Mouse (Mus musculus) hindbrain, embryonic 13.5 days (tissue): ENCODE measurements around the gene Krtap1-4. TPM values are rescaled to one million over a fixed set of nuclear protein-coding genes. Genes with fewer than 3 reads are reported as not detected.
A peak's percentile ranks its signal among the peaks of the same experiment; 100 is the strongest.

Source experiments
- ATAC-seq: fragments of 200-750 bp; cut with Nextera tagmentation; 2 replicates; pipeline ENCODE4 v1.8.0; 2017; ENCODE audit warnings: moderate TSS enrichment; ENCODE audit not compliant: low FRiP score
- H3K27ac ChIP-seq: fragments of 300-500 bp; sonication (generic); 2 replicates; pipeline ENCODE4 v1.5.1; 2015; ENCODE audit warnings: inconsistent platforms, mild to moderate bottlenecking, moderate library complexity
- H3K27me3 ChIP-seq: fragments of 300-500 bp; sonication (generic); 2 replicates; pipeline ENCODE4 v1.6.1; 2015; ENCODE audit warnings: mild to moderate bottlenecking, inconsistent platforms
- H3K36me3 ChIP-seq: fragments of 300-500 bp; sonication (generic); 2 replicates; pipeline ENCODE4 v1.6.1; 2015; ENCODE audit warnings: mild to moderate bottlenecking, inconsistent platforms
- H3K4me1 ChIP-seq: fragments of 300-500 bp; sonication (generic); replicated peaks from 2 replicates; pipeline ENCODE4 v1.6.1; 2015; ENCODE audit warnings: inconsistent platforms
- H3K4me2 ChIP-seq: fragments of 300-500 bp; sonication (generic); 2 replicates; pipeline ENCODE4 v1.6.1; 2015; ENCODE audit warnings: inconsistent platforms, mild to moderate bottlenecking, moderate library complexity
- H3K4me3 ChIP-seq: fragments of 300-500 bp; sonication (generic); 2 replicates; pipeline ENCODE4 v1.5.1; 2015; ENCODE audit warnings: mild to moderate bottlenecking, inconsistent platforms
- H3K9ac ChIP-seq: fragments of 300-500 bp; sonication (generic); 2 replicates; pipeline ENCODE4 v1.6.1; 2015; ENCODE audit warnings: mild to moderate bottlenecking, inconsistent platforms
- H3K9me3 ChIP-seq: fragments of 300-500 bp; sonication (generic); 2 replicates; pipeline ENCODE4 v1.6.1; 2016; ENCODE audit warnings: inconsistent platforms
- WGBS: fragments of 180-500 bp; shearing (Covaris S2); methylation state at CpG from one replicate; pipeline ENCODE4 v1.1.7; 2015; 5-methylcytosine and 5-hydroxymethylcytosine counted together
- polyA plus RNA-seq: library from polyadenylated mRNA; unstranded; fragments of >200 nt; fragmentation: Nextera tagmentation; extraction: Ambion mirVana; gene quantifications from 2 replicates; pipeline ENCODE4 v1.2.1, GENCODE M21; 2015

The Krtap1-4 gene
- polyA plus RNA-seq, 1 experiment from 2014 or later: not detected

DNA sequence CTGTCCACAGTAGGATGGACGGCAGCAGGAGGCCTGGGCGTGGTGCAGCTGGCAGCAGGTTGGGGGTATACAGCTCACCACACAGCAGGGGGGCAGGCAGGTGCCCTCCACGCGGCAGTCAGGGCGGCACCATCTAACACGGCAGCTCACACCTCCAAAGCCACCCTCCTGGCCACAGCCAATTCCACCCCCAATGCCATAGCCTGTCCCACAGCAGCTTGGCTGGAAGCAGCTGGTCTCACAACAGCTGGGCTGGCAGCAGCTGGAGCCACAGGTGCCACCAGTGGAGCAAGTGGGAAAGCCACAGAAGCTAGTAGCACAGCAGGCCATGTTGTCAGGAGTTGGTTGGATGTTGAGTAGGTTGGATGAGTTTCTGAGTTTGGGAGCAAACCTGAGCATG, 2.8 kb downstream of the Krtap1-4 start, which contains the start of gene Krtap1-5:
Krtap1-5 (minus strand) TSS at position 381 of the 400 bp plus-strand sequence.
- ATAC-seq: no peak
- no peaks in the 10 kb centered on the region for H3K4me1 ChIP-seq
- 85% methylated on average over 6 of the region's 6 CpGs for WGBS
- no peak within 1 kb of the TSS for H3K4me3 ChIP-seq
- H3K9me3 ChIP-seq: no peaks in the 10 kb centered on the region
- H3K9ac ChIP-seq: no peak within 1 kb of the TSS
- no peaks in the 10 kb centered on the region for H3K36me3 ChIP-seq
- H3K27ac ChIP-seq: no peak within 1 kb of the TSS
- H3K27me3 ChIP-seq: no peaks in the 10 kb centered on the region
- H3K4me2 ChIP-seq: no peak within 1 kb of the TSS

DNA sequence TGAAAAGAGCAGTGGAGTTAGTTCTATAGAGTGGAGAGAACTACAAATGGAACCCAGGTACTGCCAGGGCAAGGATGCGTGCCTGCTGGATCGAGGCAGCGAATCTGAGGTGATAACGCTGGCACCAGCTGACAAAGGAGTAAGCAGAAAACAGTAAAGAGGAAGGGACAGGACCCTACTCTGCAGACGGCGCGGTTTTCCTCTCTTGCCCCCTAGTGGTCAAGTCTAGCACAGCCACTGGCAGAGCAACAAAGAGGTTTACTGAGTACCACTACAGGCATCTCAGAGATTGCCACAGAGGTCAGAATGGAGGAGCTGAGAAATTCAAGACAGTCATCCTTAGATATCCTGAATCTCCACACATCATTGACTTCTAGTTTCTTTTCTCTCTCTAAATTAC, 9.3 kb downstream of the Krtap1-4 start:
- no peak overlapping the region for H3K27ac ChIP-seq
- ATAC-seq: no peak
- H3K9me3 ChIP-seq: no peaks in the 10 kb centered on the region
- no peak overlapping the region; the same call in 1 of the 2 replicates for H3K9ac ChIP-seq
- H3K4me3 ChIP-seq: no peak overlapping the region
- peak overlapping the region; percentile 45 for H3K4me2 ChIP-seq
- H3K4me1 ChIP-seq: 0 out of 2 replicates have a peak, but pooled peaks cover 2% of the 10 kb centered on the region
- WGBS: 6% methylated on average over 7 of the region's 7 CpGs
- no peaks in the 10 kb centered on the region for H3K27me3 ChIP-seq
- H3K36me3 ChIP-seq: no peaks in the 10 kb centered on the region

DNA sequence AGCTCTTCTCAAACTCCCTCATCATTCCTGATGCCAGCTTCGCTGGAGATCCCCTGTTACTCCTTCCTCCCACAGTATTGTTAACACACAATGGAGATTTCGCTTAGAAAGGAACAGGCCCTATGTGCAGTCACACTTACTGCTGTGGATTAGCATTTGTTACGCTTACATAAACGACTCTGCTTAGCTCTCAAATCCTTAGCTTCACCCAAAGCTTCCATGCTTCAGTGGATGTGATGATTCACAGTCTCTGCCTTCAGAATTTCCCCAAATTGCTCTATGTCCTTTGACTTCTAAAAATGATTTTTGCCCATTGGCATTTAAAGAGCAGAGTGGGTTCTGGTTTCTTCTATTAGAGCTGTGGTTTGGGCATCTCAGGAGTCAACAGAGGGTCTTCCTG, 10.3 kb downstream of the Krtap1-4 start:
- Histone ChIP-seq H3K4me3 (no peak overlapping the region), H3K4me1 (0 out of 2 replicates have a peak, but pooled peaks cover 2% of the 10 kb centered on the region), H3K27ac (no peak overlapping the region), H3K36me3 (no peaks in the 10 kb centered on the region), H3K27me3 (no peaks in the 10 kb centered on the region), H3K9ac (no peak overlapping the region), H3K4me2 (no peak overlapping the region), H3K9me3 (no peaks in the 10 kb centered on the region)
- no peak for ATAC-seq
- 41% methylated on average over 4 of the region's 4 CpGs for WGBS

DNA sequence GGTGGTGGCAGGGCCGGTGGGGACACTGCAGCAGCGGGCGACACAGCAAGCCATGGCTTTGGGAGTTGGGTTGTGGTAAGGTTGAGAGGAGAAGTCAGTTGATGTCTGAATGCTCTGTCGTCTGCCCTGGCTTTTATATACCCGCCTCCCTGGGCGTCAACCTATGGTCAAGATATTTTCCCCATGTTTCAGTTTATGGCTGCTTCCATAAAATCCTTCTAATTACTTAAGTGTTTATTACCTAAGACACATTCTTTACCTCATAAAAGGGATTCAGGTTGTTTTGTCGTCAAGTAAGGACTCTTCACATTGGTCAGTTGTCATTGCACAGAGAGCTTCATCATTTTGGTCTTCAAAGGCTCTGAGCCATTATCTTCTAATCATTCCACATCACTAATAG, 16.9 kb downstream of the Krtap1-4 start, which contains the start of gene Krtap3-1:
Krtap3-1 (minus strand) TSS at position 101 of the 400 bp plus-strand sequence.
- H3K4me1 ChIP-seq: no peaks in the 10 kb centered on the region
- H3K4me2 ChIP-seq: no peak within 1 kb of the TSS
- H3K27me3 ChIP-seq: no peaks in the 10 kb centered on the region
- no peaks in the 10 kb centered on the region for H3K36me3 ChIP-seq
- 94% methylated on average over 7 of the region's 7 CpGs for WGBS
- H3K9ac ChIP-seq: no peak within 1 kb of the TSS
- no peak for ATAC-seq
- H3K9me3 ChIP-seq: no peaks in the 10 kb centered on the region
- H3K27ac ChIP-seq: no peak within 1 kb of the TSS
- no peak within 1 kb of the TSS for H3K4me3 ChIP-seq

DNA sequence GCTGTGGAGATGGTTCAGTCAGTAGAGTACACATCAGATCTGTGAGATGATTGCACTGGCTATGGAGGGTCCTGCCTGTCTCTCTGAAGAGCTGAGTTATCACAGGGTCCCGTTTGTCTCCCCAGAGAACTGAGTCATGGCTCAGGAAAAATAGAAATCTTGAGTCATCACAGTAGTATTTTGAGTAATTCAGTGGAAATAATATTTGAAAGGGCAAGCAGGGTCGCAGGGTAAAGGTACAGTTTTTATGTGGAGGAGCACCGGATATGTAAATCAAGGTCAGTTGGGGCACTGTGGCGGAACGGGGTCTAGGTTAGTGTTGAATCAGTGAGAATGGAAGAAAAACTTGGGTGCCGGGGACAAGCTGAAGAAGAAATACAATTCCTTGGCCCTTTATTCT, 20.9 kb downstream of the Krtap1-4 start:
- Histone ChIP-seq H3K9ac (no peak overlapping the region), H3K27me3 (no peaks in the 10 kb centered on the region), H3K4me2 (no peak overlapping the region), H3K4me3 (no peak overlapping the region), H3K9me3 (no peaks in the 10 kb centered on the region), H3K4me1 (no peaks in the 10 kb centered on the region), H3K27ac (no peak overlapping the region), H3K36me3 (no peaks in the 10 kb centered on the region)
- WGBS: 85% methylated on average over 6 of the region's 6 CpGs
- ATAC-seq: no peak

DNA sequence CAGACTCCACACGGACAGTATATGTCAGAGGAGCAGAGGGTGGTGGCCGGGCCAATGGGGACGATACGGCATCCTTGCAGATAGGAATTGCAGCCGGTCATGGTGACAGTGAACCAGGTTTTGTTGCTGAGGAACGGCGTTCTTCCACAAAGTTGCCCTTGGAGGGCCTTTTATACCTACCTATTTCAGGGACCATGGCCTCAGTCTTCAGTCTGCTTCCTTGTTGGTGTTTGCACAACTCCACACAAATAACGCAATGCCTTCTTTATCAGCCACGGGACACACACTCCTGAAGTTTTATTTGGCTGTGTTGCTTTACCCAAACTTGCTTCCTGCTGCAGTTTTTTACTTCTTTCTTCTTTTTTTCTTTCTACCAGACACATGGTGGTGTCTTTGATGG, 24.1 kb downstream of the Krtap1-4 start, which contains the start of gene Gm11939:
Gm11939 (minus strand) TSS at position 101 of the 400 bp plus-strand sequence.
- H3K9ac ChIP-seq: no peak within 1 kb of the TSS
- no peaks in the 10 kb centered on the region for H3K36me3 ChIP-seq
- H3K4me3 ChIP-seq: no peak within 1 kb of the TSS
- no peak within 1 kb of the TSS for H3K27ac ChIP-seq
- no peaks in the 10 kb centered on the region for H3K27me3 ChIP-seq
- no peaks in the 10 kb centered on the region for H3K9me3 ChIP-seq
- H3K4me1 ChIP-seq: no peaks in the 10 kb centered on the region
- WGBS: 92% methylated on average over 9 of the region's 9 CpGs
- no peak within 1 kb of the TSS for H3K4me2 ChIP-seq
- no peak for ATAC-seq

DNA sequence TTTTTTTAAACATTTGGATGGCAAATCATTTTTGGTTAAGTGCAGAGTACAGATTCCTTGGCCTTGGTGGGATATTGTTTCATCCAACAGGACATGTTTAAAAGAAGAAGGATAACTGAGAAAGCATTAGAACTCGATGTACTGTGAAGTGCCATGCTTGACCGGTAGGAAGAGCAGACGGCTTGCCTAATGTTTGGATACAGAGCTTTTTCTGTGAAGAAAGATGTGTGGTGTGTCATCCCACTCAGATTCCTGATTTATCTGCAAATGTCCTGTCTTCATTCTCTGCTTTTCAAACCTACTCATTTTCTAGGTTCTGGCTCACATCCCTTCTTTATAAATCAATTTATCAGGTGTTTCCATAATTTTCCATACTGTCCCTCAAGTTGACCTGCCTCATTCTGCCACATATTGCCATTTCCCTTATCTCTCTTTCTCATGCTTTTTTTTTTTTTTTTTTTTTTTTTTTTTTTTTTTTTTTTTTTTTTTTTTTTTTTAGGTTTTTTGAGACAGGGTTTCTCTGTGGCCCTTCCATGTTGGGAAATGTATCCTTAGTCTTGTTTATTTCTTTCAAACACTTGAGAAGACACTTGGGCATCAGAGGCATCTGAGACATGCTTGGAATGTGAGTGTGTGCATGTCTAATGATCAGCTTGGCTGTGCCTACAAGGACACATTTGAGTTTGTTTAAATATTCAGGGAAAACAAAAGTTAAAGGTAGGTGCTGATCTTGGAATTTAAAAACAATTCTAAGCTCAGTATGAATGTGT, 25.3 kb downstream of the Krtap1-4 start:
- H3K27me3 ChIP-seq: no peaks in the 10 kb centered on the region

DNA sequence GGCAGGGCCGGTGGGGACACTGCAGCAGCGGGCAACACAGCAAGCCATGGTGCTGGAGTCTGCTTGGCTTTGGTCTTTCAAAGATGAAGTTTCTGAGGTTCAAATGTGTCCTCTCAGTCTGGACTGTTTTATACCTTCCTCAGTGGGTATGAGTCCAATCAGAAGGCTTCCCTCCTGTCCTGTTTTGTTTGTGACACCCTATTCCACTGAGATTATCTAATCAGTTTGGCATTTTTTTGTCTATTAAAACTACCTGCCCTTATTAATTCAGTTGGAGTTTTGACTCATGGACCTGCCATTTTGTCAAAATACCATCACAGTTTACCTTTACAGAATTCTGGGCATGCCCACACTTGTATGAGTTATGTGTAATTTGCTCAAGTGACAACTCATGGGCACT, 26.7 kb downstream of the Krtap1-4 start, which contains the start of gene Krtap3-2:
Krtap3-2 (minus strand) TSS at position 101 of the 400 bp plus-strand sequence.
- Histone ChIP-seq H3K36me3 (no peaks in the 10 kb centered on the region), H3K9me3 (no peaks in the 10 kb centered on the region), H3K9ac (no peak within 1 kb of the TSS), H3K27ac (no peak within 1 kb of the TSS), H3K4me3 (no peak within 1 kb of the TSS), H3K27me3 (no peaks in the 10 kb centered on the region), H3K4me2 (no peak within 1 kb of the TSS), H3K4me1 (no peaks in the 10 kb centered on the region)
- 88% methylated on average over 2 of the region's 2 CpGs for WGBS
- ATAC-seq: no peak

More for the DNA sequence above, 25.3 kb downstream of the Krtap1-4 start:
- Histone ChIP-seq H3K9ac (no peak overlapping the region), H3K4me3 (no peak overlapping the region), H3K4me1 (no peaks in the 10 kb centered on the region), H3K9me3 (no peaks in the 10 kb centered on the region), H3K4me2 (no peak overlapping the region), H3K27ac (no peak overlapping the region), H3K36me3 (no peaks in the 10 kb centered on the region)
- 83% methylated on average over 3 of the region's 3 CpGs for WGBS
- ATAC-seq: no peak

DNA sequence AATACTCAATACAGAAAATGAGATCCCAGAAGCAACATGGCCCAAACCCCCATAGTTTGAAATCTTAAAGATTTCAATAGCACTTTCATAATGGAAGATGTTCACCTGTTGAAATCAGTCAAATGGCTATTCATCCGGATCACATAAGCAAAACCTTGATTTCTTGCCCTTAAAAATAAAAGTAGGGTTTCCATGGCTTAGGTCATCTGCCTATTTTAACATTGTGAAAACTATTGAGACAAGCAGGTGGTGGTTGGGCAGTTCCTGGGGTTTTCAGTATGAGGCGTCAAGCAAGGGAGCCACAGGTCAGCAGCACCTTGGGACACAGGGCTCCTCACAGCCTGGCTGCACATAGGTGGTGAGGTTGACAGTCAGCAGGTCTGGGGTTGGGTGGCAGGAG, 27.3 kb downstream of the Krtap1-4 start:
- Histone ChIP-seq H3K4me1 (no peaks in the 10 kb centered on the region), H3K9me3 (no peaks in the 10 kb centered on the region), H3K4me2 (no peak overlapping the region), H3K27me3 (no peaks in the 10 kb centered on the region), H3K36me3 (no peaks in the 10 kb centered on the region), H3K9ac (no peak overlapping the region), H3K27ac (no peak overlapping the region), H3K4me3 (no peak overlapping the region)
- ATAC-seq: no peak
- 97% methylated on average over 2 of the region's 2 CpGs for WGBS

DNA sequence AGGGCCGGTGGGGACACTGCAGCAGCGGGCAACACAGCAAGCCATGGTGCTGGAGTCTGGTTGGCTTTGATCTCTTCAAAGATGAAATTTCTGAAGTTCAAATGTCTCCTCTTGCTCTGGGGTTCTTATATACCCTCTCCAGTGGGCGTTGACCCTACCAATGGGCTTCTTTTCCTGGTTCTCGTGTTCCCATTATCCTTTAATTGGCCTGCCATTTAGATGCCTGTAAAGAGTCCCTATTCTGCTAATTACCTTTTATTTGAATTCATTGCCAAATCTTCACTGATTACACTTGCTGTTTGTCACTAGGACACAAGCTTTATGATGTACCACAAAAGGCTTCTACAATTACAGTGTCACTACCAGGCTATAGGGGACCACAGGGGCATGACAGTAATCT, 32.7 kb downstream of the Krtap1-4 start, which contains the start of gene Krtap3-3:
Krtap3-3 (minus strand) TSS at position 101 of the 400 bp plus-strand sequence.
- Histone ChIP-seq H3K4me3 (no peak within 1 kb of the TSS), H3K9me3 (no peaks in the 10 kb centered on the region), H3K27me3 (no peaks in the 10 kb centered on the region), H3K27ac (no peak within 1 kb of the TSS), H3K4me1 (no peaks in the 10 kb centered on the region), H3K9ac (no peak within 1 kb of the TSS), H3K36me3 (no peaks in the 10 kb centered on the region), H3K4me2 (no peak within 1 kb of the TSS)
- WGBS: 71% methylated on average over 4 of the region's 4 CpGs
- no peak for ATAC-seq

DNA sequence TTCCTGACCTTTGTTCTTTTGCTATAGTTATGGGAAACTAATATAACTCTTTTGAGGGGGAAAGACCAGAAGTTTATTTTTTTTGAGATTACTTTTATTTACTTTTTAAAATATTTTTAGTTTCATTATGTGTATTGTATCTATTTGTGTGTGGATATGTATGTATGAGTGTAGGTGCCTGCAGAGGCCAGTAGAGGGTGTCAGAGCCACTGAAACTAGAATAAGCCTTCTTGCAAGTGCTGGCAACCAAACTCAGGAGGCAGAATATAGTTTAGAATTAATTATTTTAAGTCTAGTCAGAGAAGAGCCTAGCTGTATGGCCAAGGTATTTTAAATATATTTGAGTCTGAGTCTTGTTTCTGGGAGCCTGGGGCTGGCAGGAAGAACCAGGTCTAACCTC, 35.6 kb downstream of the Krtap1-4 start:
- no peaks in the 10 kb centered on the region for H3K4me1 ChIP-seq
- no peak overlapping the region for H3K27ac ChIP-seq
- H3K4me3 ChIP-seq: no peak overlapping the region
- no peak for ATAC-seq
- no peak overlapping the region for H3K9ac ChIP-seq
- no peaks in the 10 kb centered on the region for H3K27me3 ChIP-seq
- H3K9me3 ChIP-seq: no peaks in the 10 kb centered on the region
- no peaks in the 10 kb centered on the region for H3K36me3 ChIP-seq
- no peak overlapping the region for H3K4me2 ChIP-seq

DNA sequence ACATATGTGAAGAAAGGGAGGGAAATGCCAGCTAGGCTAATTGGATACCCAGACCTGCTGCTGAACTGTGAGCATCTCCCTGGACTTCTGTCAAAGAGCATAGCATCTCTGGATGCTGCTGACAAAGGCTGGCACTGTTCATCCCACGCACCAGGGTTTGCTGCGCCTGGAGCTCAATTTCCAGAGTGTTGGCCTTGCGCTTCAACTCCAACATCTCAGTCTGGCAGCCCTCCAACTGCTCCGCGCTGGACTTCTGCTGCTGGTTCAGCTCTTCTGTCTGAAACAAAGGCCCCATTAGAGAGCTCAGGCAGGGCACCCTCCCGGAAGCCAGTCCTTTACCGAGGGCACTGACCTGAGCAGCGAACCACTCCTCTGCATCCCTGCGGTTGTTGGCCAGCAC, 43.7 kb downstream of the Krtap1-4 start:
- no peak overlapping the region for H3K4me2 ChIP-seq
- H3K9ac ChIP-seq: no peak overlapping the region
- no peaks in the 10 kb centered on the region for H3K36me3 ChIP-seq
- no peak for ATAC-seq
- no peak overlapping the region for H3K27ac ChIP-seq
- H3K4me1 ChIP-seq: peaks cover 5% of the 10 kb centered on the region; the same call in 1 of the 2 replicates
- H3K27me3 ChIP-seq: no peaks in the 10 kb centered on the region
- WGBS: 53% methylated on average over 9 of the region's 9 CpGs
- H3K4me3 ChIP-seq: no peak overlapping the region
- no peaks in the 10 kb centered on the region for H3K9me3 ChIP-seq
